Mouse (Mus musculus): ENCODE results near the gene Spag9.

DNA sequence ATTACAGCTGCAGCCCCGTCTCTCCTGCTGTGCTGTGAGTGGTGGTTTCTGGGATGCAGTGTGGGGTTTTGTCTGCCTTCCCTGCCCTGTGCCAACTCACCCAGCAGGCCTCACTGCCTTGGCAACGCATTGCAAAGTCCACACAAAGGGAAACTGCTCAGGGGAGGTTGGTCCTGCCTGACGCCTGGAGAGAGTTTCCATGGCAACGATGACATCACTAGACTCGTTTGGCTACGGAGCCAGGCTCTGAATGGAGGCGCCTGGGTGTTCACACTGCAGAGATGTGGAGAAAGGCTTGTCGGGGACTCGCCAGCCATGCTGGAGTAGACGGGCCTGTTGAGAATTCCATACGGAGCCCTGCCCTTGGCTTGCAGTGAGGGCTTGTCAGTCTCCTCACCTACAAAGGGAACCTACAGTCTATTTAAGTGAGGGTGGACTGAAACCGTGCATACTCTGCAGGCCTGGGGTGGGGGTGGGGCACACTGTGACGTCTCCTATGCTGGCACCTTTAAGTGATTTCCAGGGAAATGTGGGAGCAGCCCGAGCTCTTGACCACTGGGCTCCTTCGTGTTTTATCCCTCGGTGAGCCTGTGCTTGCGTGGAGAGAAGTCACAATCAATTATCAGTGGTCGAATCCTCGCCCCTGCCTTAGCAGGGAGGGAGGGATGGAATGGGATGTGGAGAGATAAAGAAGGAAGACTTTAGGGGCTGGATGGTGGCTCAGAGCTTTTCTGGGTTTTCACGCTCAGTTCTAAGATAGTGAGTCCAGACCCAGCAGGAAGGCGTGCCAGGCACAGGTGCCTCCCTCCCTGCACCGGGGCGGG lies 164.8 kb downstream of the Spag9 start:
- no peak for TF ChIP-seq CTCF (IDR thresholded peaks at IDR 0.05; ENCODE audit: low read depth, low read length)
- peak; percentile 56; the same call in 1 of the 2 replicates for TF ChIP-seq POLR2A (IDR thresholded peaks at IDR 0.05; ENCODE audit: extremely low read depth, insufficient read depth, low read length)

Data from liver, adult 2 months (tissue).